Mouse (Mus musculus) ES-E14 (cell line): Measurements from ENCODE around the gene Sarnp. TPM values are rescaled to one million over a fixed set of nuclear protein-coding genes. Genes with fewer than 3 reads are reported as not detected.
A peak's percentile ranks its signal among the peaks of the same experiment; 100 is the strongest.

Experiments
- DNase-seq: peaks from one replicate; pipeline ENCODE4 v3.0.0-alpha.2; 2013; ENCODE audit warnings: low read depth, low spot score
- H3K27ac ChIP-seq: 2 replicates; pipeline ENCODE4 v1.5.1; 2012; ENCODE audit warnings: low read depth, mild to moderate bottlenecking, low read length, moderate library complexity, mixed read lengths; ENCODE audit not compliant: poor library complexity, insufficient read depth, severe bottlenecking
- H3K36me3 ChIP-seq: 2 replicates; pipeline ENCODE4 v1.6.1; 2012; ENCODE audit warnings: mild to moderate bottlenecking, low read length, moderate library complexity, mixed read lengths; ENCODE audit not compliant: control insufficient read depth, poor library complexity, insufficient read depth, severe bottlenecking
- H3K4me1 ChIP-seq, 2 experiments: fragments of 150-350 bp in 1 of 2; sonication (generic) in 1 of 2; 2 replicates each; pipeline ENCODE4 v1.6.1; 2012; ENCODE audit warnings: low read length in 2 of 2, mild to moderate bottlenecking in 1 of 2, mixed read lengths in 1 of 2; ENCODE audit not compliant: control insufficient read depth in 2 of 2, insufficient read depth in 2 of 2, poor library complexity in 1 of 2
- H3K4me3 ChIP-seq, 2 experiments: fragments of 150-350 bp in 1 of 2; sonication (generic) in 1 of 2; 2 replicates each; pipeline ENCODE4 v1.5.1; 2012; ENCODE audit warnings: low read length in 2 of 2, low read depth in 1 of 2, mild to moderate bottlenecking in 1 of 2, mixed read lengths in 1 of 2; ENCODE audit not compliant: insufficient read depth in 1 of 2, poor library complexity in 1 of 2, severe bottlenecking in 1 of 2
- H3K9ac ChIP-seq: 2 replicates; pipeline ENCODE4 v1.6.1; 2012; ENCODE audit warnings: low read depth, mild to moderate bottlenecking, low read length, mixed read lengths; ENCODE audit not compliant: poor library complexity, insufficient read depth, severe bottlenecking
- H3K9me3 ChIP-seq: fragments of 150-350 bp; sonication (generic); 2 replicates; pipeline ENCODE4 v1.6.1; 2012; ENCODE audit warnings: low read depth, mild to moderate bottlenecking, low read length; ENCODE audit not compliant: control insufficient read depth, insufficient read depth
- CHD2 ChIP-seq: IDR thresholded peaks from 2 replicates; pipeline ENCODE4 v1.6.1; 2014; ENCODE audit warnings: mild to moderate bottlenecking, low read depth, low read length, inconsistent platforms
- HCFC1 ChIP-seq: IDR thresholded peaks from 2 replicates; pipeline ENCODE4 v1.6.1; 2012; ENCODE audit warnings: low read length, inconsistent platforms, borderline replicate concordance; ENCODE audit not compliant: insufficient read depth
- MAFK ChIP-seq: IDR thresholded peaks from 2 replicates; pipeline ENCODE4 v1.6.1; 2014; ENCODE audit warnings: mild to moderate bottlenecking, low read depth, low read length, inconsistent platforms; ENCODE audit not compliant: insufficient read depth
- ZC3H11A ChIP-seq: IDR thresholded peaks from 2 replicates; pipeline ENCODE4 v1.6.1; 2012; ENCODE audit warnings: low read depth, mild to moderate bottlenecking, inconsistent platforms, low read length, borderline replicate concordance
- ZNF384 ChIP-seq: IDR thresholded peaks from 2 replicates; pipeline ENCODE4 v1.6.1; 2012; ENCODE audit warnings: low read depth, low read length, inconsistent platforms
- in situ Hi-C, 2 experiments: fragments of 600-800 bp; cut with MboI; formaldehyde crosslinking; loops; one replicate each; pipeline ENCODE4 v1.15.1; 2025; ENCODE audit warnings: low sequenced_read_pairs in 2 of 2, inconsistent platforms in 1 of 2; ENCODE audit not compliant: unreplicated experiment in 2 of 2
- total RNA-seq: library from RNA; depleted of rRNA; stranded (reverse); fragments of 300-350 nt; gene quantifications from 2 replicates; pipeline ENCODE4 v1.2.3, GENCODE M21; 2012

The Sarnp gene
- total RNA-seq, 1 experiment: 101 TPM

DNA sequence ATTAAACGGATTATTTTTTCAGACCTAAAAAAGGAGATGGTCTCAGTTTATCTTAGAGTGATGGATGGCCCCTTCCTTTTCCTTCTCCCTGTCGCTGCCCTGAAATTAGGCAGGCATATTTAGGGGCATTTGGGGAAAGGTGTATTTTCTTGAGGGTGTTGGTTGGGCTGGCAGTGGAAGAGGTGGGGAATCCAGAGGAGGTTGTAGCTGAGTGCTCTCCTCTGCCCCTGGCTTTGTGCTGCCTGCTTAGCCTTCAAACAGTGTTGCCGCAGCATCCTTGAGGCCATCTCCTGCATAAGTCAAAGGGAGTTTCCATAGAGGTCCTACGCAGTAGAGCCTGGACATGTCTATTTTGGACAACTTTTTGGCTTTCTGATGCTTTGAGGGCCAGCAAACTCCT lies 95.7 kb downstream of the Sarnp start:
- Histone ChIP-seq H3K4me1 (peaks cover 0 to 12% of the 10 kb centered on the region in 2 experiments; a peak in 2 of 4 replicates), H3K36me3 (peaks cover 30% of the 10 kb centered on the region), H3K9me3 (no peaks in the 10 kb centered on the region), H3K4me3 (no peak overlapping the region), H3K27ac (no peak overlapping the region), H3K9ac (no peak overlapping the region)
- in situ Hi-C loops: no loop called here
- TF ChIP-seq HCFC1 (no peak), ZNF384 (no peak), MAFK (no peak), CHD2 (no peak), ZC3H11A (no peak)
- no peak for DNase-seq

DNA sequence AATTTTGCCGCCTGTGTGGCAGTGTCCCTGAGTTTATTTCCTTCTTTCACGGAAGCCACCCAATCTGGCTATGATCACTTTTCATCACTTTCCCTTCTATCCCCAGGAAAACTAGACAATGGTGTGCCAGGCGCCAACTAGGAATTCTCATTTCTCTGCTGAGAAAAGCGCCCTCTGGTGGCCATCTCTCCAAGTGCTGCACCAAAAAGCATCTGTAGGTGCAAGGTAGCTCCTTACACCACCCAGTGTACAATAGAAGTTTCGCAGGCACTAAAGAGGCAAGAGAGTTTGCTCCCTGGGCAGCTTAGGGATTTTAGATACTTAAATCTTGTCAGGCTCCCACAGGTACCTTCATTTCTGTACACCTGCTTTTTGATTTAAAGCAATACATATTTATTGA lies 96.1 kb downstream of the Sarnp start:
- TF ChIP-seq MAFK: no peak
- no peak for TF ChIP-seq CHD2
- H3K4me3 ChIP-seq: no peak overlapping the region
- H3K9ac ChIP-seq: no peak overlapping the region
- H3K9me3 ChIP-seq: no peaks in the 10 kb centered on the region
- in situ Hi-C loops: no loop called here
- peaks cover 0 to 12% of the 10 kb centered on the region in 2 experiments; a peak in 2 of 4 replicates for H3K4me1 ChIP-seq
- DNase-seq: peak; percentile 90
- no peak overlapping the region for H3K27ac ChIP-seq
- peaks cover 31% of the 10 kb centered on the region for H3K36me3 ChIP-seq

DNA sequence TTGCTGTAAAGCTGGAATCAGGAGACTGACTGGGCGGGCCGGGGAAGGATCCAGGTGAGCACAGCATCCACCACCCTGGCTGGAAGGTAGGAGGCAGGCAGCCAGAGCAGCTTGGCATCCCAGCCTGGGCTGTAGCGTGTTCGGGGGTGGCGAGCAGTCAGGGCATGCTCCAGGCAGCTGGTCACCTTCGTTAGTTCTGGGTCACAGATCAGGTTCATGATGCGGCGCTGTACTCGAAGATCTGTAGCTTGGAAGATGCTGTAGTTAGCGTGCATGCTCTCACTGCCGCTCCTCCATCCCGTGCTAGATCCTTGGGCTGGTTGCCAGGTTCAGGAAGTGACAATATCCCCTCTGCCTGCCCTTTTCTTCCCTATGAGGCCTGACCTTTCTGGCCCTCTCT lies 96.6 kb downstream of the Sarnp start:
- no peak overlapping the region for H3K9ac ChIP-seq
- DNase-seq: no peak
- in situ Hi-C loops: no loop called here

DNA sequence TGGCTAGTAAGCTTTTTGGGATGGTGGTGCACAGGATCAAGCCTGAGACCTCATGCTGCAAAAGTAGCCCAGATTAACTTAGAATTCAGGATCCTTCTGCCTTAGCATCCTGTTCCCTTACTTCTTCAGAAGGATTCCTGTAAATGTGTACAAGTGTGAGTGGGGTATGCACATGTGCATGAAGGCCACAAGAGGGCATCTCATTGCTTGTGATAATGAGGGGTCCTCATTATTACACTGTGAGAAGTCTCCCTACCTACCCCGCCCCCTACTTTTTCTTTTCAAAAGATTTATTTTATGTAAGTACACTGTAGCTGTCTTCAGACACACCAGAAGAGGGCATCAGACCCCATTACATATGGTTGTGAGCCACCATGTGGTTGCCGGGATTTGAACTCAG lies 98.4 kb downstream of the Sarnp start:
- peaks cover 31% of the 10 kb centered on the region for H3K36me3 ChIP-seq
- in situ Hi-C loops: no loop called here
- no peak overlapping the region for H3K27ac ChIP-seq
- H3K4me1 ChIP-seq: peaks cover 0 to 13% of the 10 kb centered on the region in 2 experiments; a peak in 2 of 4 replicates
- no peak overlapping the region for H3K9ac ChIP-seq
- H3K9me3 ChIP-seq: no peaks in the 10 kb centered on the region
- no peak for TF ChIP-seq ZNF384
- TF ChIP-seq ZC3H11A: no peak
- no peak for TF ChIP-seq HCFC1
- no peak for TF ChIP-seq MAFK
- TF ChIP-seq CHD2: no peak
- DNase-seq: no peak
- H3K4me3 ChIP-seq: no peak overlapping the region

More for the DNA sequence above, 96.6 kb downstream of the Sarnp start:
- no peak overlapping the region for H3K27ac ChIP-seq
- no peaks in the 10 kb centered on the region for H3K9me3 ChIP-seq
- peaks cover 0 to 12% of the 10 kb centered on the region in 2 experiments; a peak in 2 of 4 replicates for H3K4me1 ChIP-seq
- no peak overlapping the region for H3K4me3 ChIP-seq
- TF ChIP-seq ZNF384 (no peak), MAFK (no peak), ZC3H11A (no peak), HCFC1 (no peak), CHD2 (no peak)
- H3K36me3 ChIP-seq: peaks cover 31% of the 10 kb centered on the region

DNA sequence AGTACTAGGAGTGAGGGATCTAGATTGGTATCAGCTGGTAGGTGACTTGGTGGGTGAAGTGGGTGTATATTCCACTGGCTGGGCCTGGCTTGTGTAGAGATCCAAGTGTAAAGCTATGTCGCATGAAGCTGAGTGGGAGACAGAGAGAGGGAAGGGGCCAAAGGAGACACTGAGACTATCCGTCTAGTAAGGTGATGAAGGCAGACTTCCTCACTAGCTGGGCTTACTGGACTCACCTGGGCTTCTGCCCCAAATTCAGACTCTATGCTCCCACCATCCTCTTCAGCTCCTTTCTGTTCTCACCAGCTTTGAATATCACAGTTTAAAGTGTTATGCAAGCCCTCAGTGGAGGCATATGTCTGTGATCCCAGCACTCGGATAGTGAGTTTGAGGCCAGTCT lies 99.5 kb downstream of the Sarnp start:
- no peak overlapping the region for H3K27ac ChIP-seq
- peaks cover 0 to 11% of the 10 kb centered on the region in 2 experiments; a peak in 2 of 4 replicates for H3K4me1 ChIP-seq
- in situ Hi-C loops: no loop called here
- no peak for DNase-seq
- H3K9me3 ChIP-seq: no peaks in the 10 kb centered on the region
- no peak overlapping the region for H3K4me3 ChIP-seq
- H3K9ac ChIP-seq: no peak overlapping the region
- TF ChIP-seq CHD2 (no peak), HCFC1 (no peak), ZNF384 (no peak), MAFK (no peak), ZC3H11A (no peak)
- H3K36me3 ChIP-seq: peaks cover 29% of the 10 kb centered on the region
